Mouse (Mus musculus) ES-E14 (cell line): Measurements from ENCODE around the gene Nucks1.

Source experiments
- CHD2 ChIP-seq: IDR thresholded peaks from 2 replicates; pipeline ENCODE4 v1.6.1; 2014; ENCODE audit warnings: mild to moderate bottlenecking, low read depth, low read length, inconsistent platforms
- HCFC1 ChIP-seq: IDR thresholded peaks from 2 replicates; pipeline ENCODE4 v1.6.1; 2012; ENCODE audit warnings: low read length, inconsistent platforms, borderline replicate concordance; ENCODE audit not compliant: insufficient read depth
- MAFK ChIP-seq: IDR thresholded peaks from 2 replicates; pipeline ENCODE4 v1.6.1; 2014; ENCODE audit warnings: mild to moderate bottlenecking, low read depth, low read length, inconsistent platforms; ENCODE audit not compliant: insufficient read depth
- ZC3H11A ChIP-seq: IDR thresholded peaks from 2 replicates; pipeline ENCODE4 v1.6.1; 2012; ENCODE audit warnings: low read depth, mild to moderate bottlenecking, inconsistent platforms, low read length, borderline replicate concordance
- ZNF384 ChIP-seq: IDR thresholded peaks from 2 replicates; pipeline ENCODE4 v1.6.1; 2012; ENCODE audit warnings: low read depth, low read length, inconsistent platforms

- TF ChIP-seq ZC3H11A (no peak), MAFK (no peak), CHD2 (no peak), HCFC1 (no peak), ZNF384 (no peak)
Observed at GRCm38 (mm10) chr1:131980471-131980870, 70.1 kb downstream of the Nucks1 start.
